Mouse (Mus musculus) cerebellum, adult 2 months (tissue): ENCODE measurements at regions not wholly inside any gene's neighbourhood (a gene's known extent, or its start where the extent isn't known, plus 50 kb on each side); places are given as distances from the start of the nearest gene placed in this dataset.

Experiments
- CTCF ChIP-seq: fragments of 200-500 bp; IDR thresholded peaks from 2 replicates; pipeline ENCODE4 v1.5.1; 2011; ENCODE audit warnings: low read depth, mild to moderate bottlenecking, control low read depth, low read length, moderate library complexity, borderline replicate concordance; ENCODE audit not compliant: insufficient read depth
- POLR2A ChIP-seq: fragments of 200-500 bp; IDR thresholded peaks from 2 replicates; pipeline ENCODE4 v1.6.1; 2011; ENCODE audit warnings: low read length, control low read depth, borderline replicate concordance; ENCODE audit not compliant: insufficient read depth

DNA sequence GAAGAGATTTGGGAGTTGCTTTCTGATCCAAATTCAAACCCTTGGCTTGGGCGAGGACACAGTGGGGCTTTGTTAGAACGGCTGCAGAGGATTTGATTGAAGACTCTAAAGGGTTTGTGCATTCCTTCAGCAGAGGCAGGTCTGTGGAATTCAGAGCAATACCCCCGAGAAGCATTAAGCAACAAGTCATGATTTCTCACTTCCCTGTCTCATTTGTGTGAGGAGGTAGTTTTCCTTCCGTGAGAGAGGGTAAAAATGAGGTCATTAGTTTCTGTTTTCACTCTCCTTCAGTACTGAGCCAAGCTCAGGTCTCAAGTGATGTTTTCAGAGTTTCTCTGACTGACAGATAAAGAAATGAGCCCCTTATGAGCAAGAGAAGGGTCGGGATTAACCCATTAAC lies 526.9 kb upstream of the Ccdc54 start:
- TF ChIP-seq POLR2A (no peak), CTCF (no peak)
